Mouse (Mus musculus) liver, adult 2 months (tissue): ENCODE results near the gene Atl2.

ENCODE experiments used
- CTCF ChIP-seq: fragments of 200-500 bp; IDR thresholded peaks from 2 replicates; pipeline ENCODE4 v1.5.1; 2011; ENCODE audit warnings: low read depth, low read length, control low read depth
- POLR2A ChIP-seq: fragments of 200-500 bp; IDR thresholded peaks from 2 replicates; pipeline ENCODE4 v1.6.1; 2011; ENCODE audit warnings: low read length, control low read depth; ENCODE audit not compliant: insufficient read depth; ENCODE audit errors: extremely low read depth

DNA sequence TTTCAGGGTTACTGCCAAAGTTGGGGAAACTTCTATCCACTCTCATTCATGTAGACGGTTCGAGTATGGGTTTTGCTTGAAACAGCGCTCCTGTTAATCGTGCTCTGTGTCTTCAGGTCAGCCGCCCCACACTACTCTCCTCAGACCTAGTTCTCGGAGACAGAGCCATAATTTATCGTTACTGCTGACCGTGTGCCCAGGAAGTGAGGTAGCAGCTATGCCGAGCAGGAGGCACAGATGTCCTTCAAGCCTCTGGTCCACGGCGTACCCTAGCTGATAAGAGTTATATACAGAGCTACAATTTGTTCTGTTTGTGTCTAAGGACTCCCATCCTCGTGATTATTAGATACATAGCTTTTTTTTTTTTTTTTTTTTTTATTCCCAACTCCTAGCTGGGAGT is 13.6 kb upstream of the Atl2 start:
- TF ChIP-seq CTCF (no peak), POLR2A (no peak)
